ENCODE assay signal across 8 mouse cellular contexts in the genomic region with DNA sequence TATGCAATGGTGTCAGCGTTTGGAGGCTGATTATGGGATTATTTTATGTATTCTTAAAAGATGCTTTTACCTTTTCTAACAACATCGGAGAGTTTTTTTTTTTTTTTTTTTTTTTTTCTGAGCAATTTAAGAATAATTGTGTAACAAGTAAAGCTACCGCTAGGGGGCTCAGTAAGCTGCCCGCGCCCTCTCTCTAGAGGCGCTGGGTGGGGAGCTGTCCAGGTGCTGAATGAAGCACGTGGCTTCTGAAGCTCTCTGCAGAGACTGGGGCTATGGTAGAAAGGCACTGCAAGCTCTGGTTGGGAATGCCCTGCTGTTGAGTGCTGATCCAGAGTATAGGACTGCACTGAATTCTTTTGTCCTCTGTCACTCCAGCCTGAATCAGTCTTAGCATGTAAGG. TPM values are rescaled to one million over a fixed set of nuclear protein-coding genes. Genes with fewer than 3 reads are reported as not detected.
DNase-seq lines count a peak whose midpoint lies in the region; ATAC-seq and TF ChIP-seq lines count a peak whose summit lies in the region.

No protein-coding gene starts in this region.

- no peak overlapping the region for H3K4me2 ChIP-seq in heart, embryonic 12.5 days
- no peak overlapping the region for H3K4me2 ChIP-seq in lung, postnatal 0 days (replicated peaks; ENCODE audit: low read depth, low read length)

- no peaks in the 10 kb centered on the region for H3K9me3 ChIP-seq in heart, embryonic 12.5 days (replicated peaks)
- H3K9me3 ChIP-seq in lung, postnatal 0 days (ENCODE audit: low read length), result no peaks in the 10 kb centered on the region

- peak; percentile 51; the same call in 1 of the 2 replicates for ATAC-seq in heart, embryonic 12.5 days (ENCODE audit: insufficient number of reproducible peaks, low FRiP score)
- peak; percentile 88 for ATAC-seq in lung, postnatal 0 days

- H3K36me3 ChIP-seq in heart, embryonic 12.5 days, result no peaks in the 10 kb centered on the region
- no peaks in the 10 kb centered on the region for H3K36me3 ChIP-seq in lung, postnatal 0 days (ENCODE audit: insufficient read depth, low read length)

- H3K27ac ChIP-seq in heart, embryonic 12.5 days (ENCODE audit: poor library complexity, severe bottlenecking), result no peak overlapping the region
- H3K27ac ChIP-seq in lung, postnatal 0 days (ENCODE audit: low read length), result no peak overlapping the region

- DNase-seq in CD8-positive naive resting alpha-beta T cell, adult 2 months (ENCODE audit: low read depth in 2 of 2, low spot score in 2 of 2), result peak; percentile 22 to 38
- DNase-seq in adrenal gland, adult 2 months, result peak; percentile 81
- DNase-seq in embryo, embryonic 11 days, result peak; percentile 93
- DNase-seq in kidney, postnatal 36 days, result peak; percentile 81 to 94
- peak; percentile 88 for DNase-seq in lung, postnatal 0 days (ENCODE audit: low spot score)
- peak; percentile 43 for DNase-seq in right cerebral cortex, postnatal 25 days
- peak; percentile 58 to 77 for DNase-seq in urinary bladder, postnatal 36 days (ENCODE audit: low spot score in 2 of 2)

- 5% methylated on average over 7 of the region's 7 CpGs for WGBS in heart, embryonic 12.5 days
- WGBS in lung, postnatal 0 days, result 5% methylated on average over 7 of the region's 7 CpGs

- no peaks in the 10 kb centered on the region for H3K27me3 ChIP-seq in heart, embryonic 12.5 days (replicated peaks)
- H3K27me3 ChIP-seq in lung, postnatal 0 days (replicated peaks; ENCODE audit: insufficient read depth, low read length), result no peaks in the 10 kb centered on the region

- no peak for TF ChIP-seq EP300 in lung, postnatal 0 days (IDR thresholded peaks at IDR 0.05)

- no peak overlapping the region for H3K4me3 ChIP-seq in heart, embryonic 12.5 days
- no peak overlapping the region for H3K4me3 ChIP-seq in lung, postnatal 0 days (ENCODE audit: low read depth, low read length)

- no peaks in the 10 kb centered on the region for H3K4me1 ChIP-seq in heart, embryonic 12.5 days (replicated peaks)
- no peaks in the 10 kb centered on the region for H3K4me1 ChIP-seq in lung, postnatal 0 days (ENCODE audit: insufficient read depth, low read depth, low read length)

- TF ChIP-seq CTCF in lung, postnatal 0 days (IDR thresholded peaks at IDR 0.05), result peak; percentile 78

- H3K9ac ChIP-seq in heart, embryonic 12.5 days, result no peak overlapping the region
- H3K9ac ChIP-seq in lung, postnatal 0 days (replicated peaks; ENCODE audit: low read depth), result no peak overlapping the region

RNA-seq across cellular contexts. Expression of a gene that starts 26.0 kb away (rescaled TPM):
- 1 to 10 TPM; 7.1 to 9.6 TPM for total RNA-seq in adrenal gland, adult 2 months (2021)
- 0.29 and 1.7 TPM in 2 replicates for polyA plus RNA-seq in adrenal gland, adult 2 months (2012; rRNA removed)
- polyA plus RNA-seq in heart, embryonic 12.5 days (2016; fragmentation: Nextera tagmentation; extraction: Ambion mirVana), result 3.9 and 4.3 TPM in 2 replicates
- polyA plus RNA-seq in lung, postnatal 0 days (2015; fragmentation: Nextera tagmentation; extraction: Ambion mirVana), result 1.9 and 2.2 TPM in 2 replicates

Comparison
In these comparisons a context has a peak if more than half of its experiments do, and no peak if none do; other contexts are left out.
1. DNase-seq: peak in every context shown above with its lines; median percentile 93 in embryo, embryonic 11 days; 88 in lung, postnatal 0 days; 88 in kidney, postnatal 36 days; 81 in adrenal gland, adult 2 months; 68 in urinary bladder, postnatal 36 days; 43 in right cerebral cortex, postnatal 25 days; 30 in CD8-positive naive resting alpha-beta T cell, adult 2 months.